Mouse (Mus musculus): ENCODE measurements around the gene Fzd10.

DNA sequence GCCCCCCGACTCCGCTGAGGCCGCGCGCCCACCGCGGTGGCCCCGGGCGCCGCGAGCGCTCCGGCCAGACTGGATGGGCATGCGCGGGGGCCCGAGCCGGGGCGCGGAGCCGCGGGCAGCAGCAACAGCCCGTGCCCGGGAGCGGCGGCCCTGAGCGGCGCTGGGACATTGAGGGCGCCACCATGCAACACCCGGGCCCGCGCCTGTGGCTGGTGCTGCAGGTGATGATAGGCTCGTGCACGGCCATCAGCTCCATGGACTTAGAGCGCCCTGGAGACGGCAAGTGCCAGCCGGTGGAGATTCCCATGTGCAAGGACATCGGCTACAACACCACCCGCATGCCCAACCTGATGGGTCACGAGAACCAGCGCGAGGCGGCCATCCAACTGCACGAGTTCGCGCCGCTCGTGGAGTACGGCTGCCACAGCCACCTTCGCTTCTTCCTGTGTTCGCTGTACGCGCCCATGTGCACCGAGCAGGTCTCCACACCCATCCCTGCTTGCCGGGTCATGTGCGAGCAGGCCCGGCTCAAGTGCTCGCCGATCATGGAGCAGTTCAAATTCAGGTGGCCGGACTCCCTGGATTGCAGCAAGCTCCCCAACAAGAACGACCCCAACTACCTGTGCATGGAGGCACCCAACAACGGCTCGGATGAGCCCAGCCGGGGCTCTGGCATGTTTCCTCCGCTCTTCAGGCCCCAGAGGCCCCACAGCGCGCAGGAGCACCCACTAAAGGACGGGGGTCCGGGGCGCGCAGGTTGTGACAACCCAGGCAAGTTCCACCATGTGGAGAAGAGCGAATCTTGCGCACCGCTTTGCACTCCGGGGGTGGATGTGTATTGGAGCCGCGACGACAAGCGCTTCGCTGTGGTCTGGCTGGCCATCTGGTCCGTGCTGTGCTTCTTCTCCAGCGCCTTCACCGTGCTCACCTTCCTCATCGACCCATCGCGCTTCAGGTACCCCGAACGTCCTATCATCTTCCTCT, 684 bp downstream of the Fzd10 start:
- TF ChIP-seq CTCF (IDR thresholded peaks at IDR 0.05; ENCODE audit: borderline replicate concordance, extremely low read depth, insufficient read depth, insufficient read length) (no peak), POLR2A (IDR thresholded peaks at IDR 0.05; ENCODE audit: borderline replicate concordance, extremely low read depth, insufficient read depth, insufficient read length, poor library complexity, severe bottlenecking) (no peak)
